22 mouse cellular contexts compared by ENCODE assay signal in the genomic region with DNA sequence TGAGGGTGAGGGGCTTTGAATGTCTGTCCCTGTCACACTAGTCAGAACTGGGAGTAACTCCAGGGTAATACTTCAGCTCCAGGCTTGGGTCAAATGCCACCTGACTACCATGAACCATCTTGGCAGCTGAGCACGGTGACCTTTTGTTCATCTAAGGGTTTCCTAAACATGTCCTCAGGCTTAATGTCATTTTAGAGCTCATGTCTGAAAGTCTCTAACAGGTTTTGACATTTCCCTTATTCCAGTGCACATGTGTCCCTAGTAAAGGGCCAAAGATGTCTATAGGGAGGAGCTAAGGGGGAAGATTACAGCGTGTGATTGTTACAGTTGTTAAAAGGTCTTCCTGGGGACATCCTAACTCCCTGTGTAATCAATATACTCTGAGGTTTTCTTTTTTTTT. TPM values are rescaled to one million over a fixed set of nuclear protein-coding genes. Genes with fewer than 3 reads are reported as not detected.
A peak's percentile ranks its signal among the peaks of the same experiment; 100 is the strongest.
DNase-seq lines count a peak whose midpoint lies in the region; ATAC-seq lines count a peak whose summit lies in the region.
"Had no signal": no experiment of that assay in that cellular context is flagged by ENCODE, and none has a peak within 500 bp of the region (broad histone marks: within the 10 kb centered on the region; RNA-seq: fewer than 3 reads in every experiment).

No protein-coding gene starts in this region.

- H3K36me3 ChIP-seq in midbrain, embryonic 11.5 days (ENCODE audit: control insufficient read depth, insufficient read depth, low read length): no peaks in the 10 kb centered on the region
- no peaks in the 10 kb centered on the region for H3K36me3 ChIP-seq in midbrain, embryonic 13.5 days
- H3K36me3 ChIP-seq in neural tube, embryonic 11.5 days (ENCODE audit: control insufficient read depth, insufficient read depth, low read length): no peaks in the 10 kb centered on the region
- H3K36me3 ChIP-seq: G1E had no signal

- H3K9ac ChIP-seq in midbrain, embryonic 11.5 days (ENCODE audit: low read length): no peak overlapping the region
- no peak overlapping the region for H3K9ac ChIP-seq in midbrain, embryonic 13.5 days (replicated peaks)
- no peak overlapping the region for H3K9ac ChIP-seq in neural tube, embryonic 11.5 days (ENCODE audit: low read length)

- DNase-seq in midbrain, embryonic 11.5 days (ENCODE audit: low spot score, missing footprints): peak; percentile 80
- DNase-seq in neural tube, embryonic 11.5 days (ENCODE audit: low spot score): peak; percentile 2
- DNase-seq in neural tube, embryonic 10.5 days (ENCODE audit: extremely low spot score, low spot score): no peak
- DNase-seq in retina, postnatal 1 day: peak; percentile 63
- no peak for DNase-seq in retina, embryonic 14.5 days (ENCODE audit: low spot score)
- DNase-seq: adrenal gland, adult 2 months; adrenal gland, adult 8-10 months; adrenal gland, postnatal 10 days; adrenal gland, postnatal 14 days; adrenal gland, postnatal 25 days; adrenal gland, postnatal 36 days; B cell, adult 2 months; cerebellum, adult 11 months; cerebellum, adult 11-12 months; cerebellum, adult 18-20 months had no signal

- no peak overlapping the region for H3K4me3 ChIP-seq in midbrain, embryonic 11.5 days (ENCODE audit: low read depth, low read length)
- no peak overlapping the region for H3K4me3 ChIP-seq in midbrain, embryonic 13.5 days (replicated peaks)
- no peak overlapping the region for H3K4me3 ChIP-seq in neural tube, embryonic 11.5 days (ENCODE audit: low read depth, low read length)

- H3K27me3 ChIP-seq in midbrain, embryonic 11.5 days (ENCODE audit: control insufficient read depth, insufficient read depth, low read length): no peaks in the 10 kb centered on the region
- no peaks in the 10 kb centered on the region for H3K27me3 ChIP-seq in midbrain, embryonic 13.5 days
- H3K27me3 ChIP-seq in neural tube, embryonic 11.5 days (ENCODE audit: control insufficient read depth, insufficient read depth, low read length): no peaks in the 10 kb centered on the region
- H3K27me3 ChIP-seq: CH12.LX had no signal

- no peak overlapping the region for H3K4me2 ChIP-seq in midbrain, embryonic 11.5 days
- no peak overlapping the region for H3K4me2 ChIP-seq in midbrain, embryonic 13.5 days (replicated peaks)
- no peak overlapping the region for H3K4me2 ChIP-seq in neural tube, embryonic 11.5 days (ENCODE audit: low read depth)

- no peaks in the 10 kb centered on the region for H3K4me1 ChIP-seq in midbrain, embryonic 11.5 days (ENCODE audit: control insufficient read depth, insufficient read depth, low read length)
- no peaks in the 10 kb centered on the region for H3K4me1 ChIP-seq in midbrain, embryonic 13.5 days (replicated peaks)
- no peaks in the 10 kb centered on the region for H3K4me1 ChIP-seq in neural tube, embryonic 11.5 days (ENCODE audit: control insufficient read depth, insufficient read depth, low read length)

- H3K27ac ChIP-seq in midbrain, embryonic 11.5 days (ENCODE audit: low read depth, low read length): no peak overlapping the region
- no peak overlapping the region for H3K27ac ChIP-seq in midbrain, embryonic 13.5 days
- no peak overlapping the region for H3K27ac ChIP-seq in neural tube, embryonic 11.5 days (ENCODE audit: low read depth, low read length)

- no peaks in the 10 kb centered on the region for H3K9me3 ChIP-seq in midbrain, embryonic 11.5 days (ENCODE audit: control insufficient read depth, low read length)
- H3K9me3 ChIP-seq in midbrain, embryonic 13.5 days: no peaks in the 10 kb centered on the region
- no peaks in the 10 kb centered on the region for H3K9me3 ChIP-seq in neural tube, embryonic 11.5 days (ENCODE audit: control insufficient read depth, low read length)

- WGBS in midbrain, embryonic 11.5 days: 84% methylated on average over 2 of the region's 2 CpGs
- 76% methylated on average over 2 of the region's 2 CpGs for WGBS in midbrain, embryonic 13.5 days
- WGBS in neural tube, embryonic 11.5 days: 93% methylated on average over 2 of the region's 2 CpGs

- no peak for ATAC-seq in midbrain, embryonic 11.5 days (ENCODE audit: low FRiP score)
- ATAC-seq in midbrain, embryonic 13.5 days: no peak
- no peak for ATAC-seq in neural tube, embryonic 11.5 days (ENCODE audit: insufficient read depth, low FRiP score, low TSS enrichment)
- ATAC-seq: activated CD4-positive, CD25-positive, alpha-beta regulatory T cell, adult 4 months; CD4-positive, CD25-positive, alpha-beta regulatory T cell, adult 4 months; Patski had no signal

RNA-seq across cellular contexts. Expression of a gene that starts 43.7 kb away (rescaled TPM):
- polyA plus RNA-seq in midbrain, embryonic 11.5 days (2014; fragmentation: Nextera tagmentation; extraction: Ambion mirVana): 68.3 and 82.4 TPM in 2 replicates
- 157 and 161 TPM in 2 replicates for polyA plus RNA-seq in midbrain, embryonic 13.5 days (2015; fragmentation: Nextera tagmentation; extraction: Ambion mirVana)
- 97.6 and 123 TPM in 2 replicates for polyA plus RNA-seq in neural tube, embryonic 11.5 days (2014; fragmentation: Nextera tagmentation; extraction: Ambion mirVana)
- polyA plus RNA-seq: activated CD4-positive, CD25-positive, alpha-beta regulatory T cell, adult 4 months; C2C12; CD4-positive, CD25-positive, alpha-beta regulatory T cell, adult 4 months; G1E; Patski had no signal

Comparison
In these comparisons a context has a peak if more than half of its experiments do, and no peak if none do; other contexts are left out.
1. DNase-seq: peak in midbrain, embryonic 11.5 days (single experiment), neural tube, embryonic 11.5 days (single experiment) and retina, postnatal 1 day (single experiment); none in neural tube, embryonic 10.5 days (single experiment) and retina, embryonic 14.5 days (single experiment).